Mouse (Mus musculus) bone marrow, adult 2 months (tissue): ENCODE data around the gene Oxct1.

Experiments
- CTCF ChIP-seq: fragments of 200-500 bp; IDR thresholded peaks from 2 replicates; pipeline ENCODE4 v1.5.1; 2011; ENCODE audit warnings: low read length, control low read depth; ENCODE audit not compliant: control insufficient read depth, insufficient read depth
- POLR2A ChIP-seq: fragments of 200-500 bp; IDR thresholded peaks from 2 replicates; pipeline ENCODE4 v1.6.1; 2011; ENCODE audit warnings: low read depth, mild to moderate bottlenecking, control low read depth, low read length, borderline replicate concordance; ENCODE audit not compliant: control insufficient read depth

DNA sequence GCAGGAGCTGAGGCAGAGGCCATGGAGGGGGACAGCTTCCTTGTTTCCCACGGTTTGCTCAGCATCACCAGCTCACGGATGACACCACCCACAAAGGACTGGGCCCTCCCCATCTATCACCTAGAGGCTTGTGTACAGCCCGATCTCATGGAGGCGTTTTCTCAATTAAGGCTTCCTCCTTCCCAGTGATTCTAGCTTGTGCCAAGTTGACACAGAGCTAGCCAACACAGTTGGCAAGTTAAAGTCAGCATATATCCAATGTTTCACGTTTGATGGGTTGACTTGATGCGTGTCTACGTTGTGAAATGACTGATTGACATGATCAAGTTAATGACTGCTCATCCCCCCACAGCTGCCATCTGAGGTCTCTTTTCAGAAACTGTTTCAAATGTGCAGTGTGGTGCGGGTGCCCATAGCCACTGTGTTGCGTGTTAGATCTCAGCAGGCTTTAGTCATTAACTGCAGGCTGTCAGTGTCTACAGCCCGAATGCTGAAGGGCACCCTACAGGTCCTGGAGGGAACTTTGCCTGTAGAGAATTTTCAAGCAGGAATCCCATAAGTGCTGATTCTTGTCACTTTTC lies 74.2 kb downstream of the Oxct1 start:
- TF ChIP-seq CTCF (no peak), POLR2A (no peak)
